Mouse (Mus musculus) neutrophil, adult 5-6 weeks (primary cell): ENCODE data around the gene Prkcq. TPM values are rescaled to one million over a fixed set of nuclear protein-coding genes. Genes with fewer than 3 reads are reported as not detected.

Experiments
- ATAC-seq: fragments of 151-379, 151-347 bp; 2 replicates; pipeline ENCODE4 v1.8.0; 2017; ENCODE audit warnings: mild to moderate bottlenecking, moderate TSS enrichment; ENCODE audit not compliant: insufficient number of reproducible peaks, poor library complexity, low FRiP score, severe bottlenecking; ENCODE audit errors: extremely low read depth
- total RNA-seq: library from RNA; stranded (forward); fragments of 200-1000 nt; gene quantifications from 2 replicates; pipeline ENCODE4 v1.2.3, GENCODE M21; 2017

Prkcq gene
- total RNA-seq, 1 experiment from 2014 or later: 22.0 TPM

DNA sequence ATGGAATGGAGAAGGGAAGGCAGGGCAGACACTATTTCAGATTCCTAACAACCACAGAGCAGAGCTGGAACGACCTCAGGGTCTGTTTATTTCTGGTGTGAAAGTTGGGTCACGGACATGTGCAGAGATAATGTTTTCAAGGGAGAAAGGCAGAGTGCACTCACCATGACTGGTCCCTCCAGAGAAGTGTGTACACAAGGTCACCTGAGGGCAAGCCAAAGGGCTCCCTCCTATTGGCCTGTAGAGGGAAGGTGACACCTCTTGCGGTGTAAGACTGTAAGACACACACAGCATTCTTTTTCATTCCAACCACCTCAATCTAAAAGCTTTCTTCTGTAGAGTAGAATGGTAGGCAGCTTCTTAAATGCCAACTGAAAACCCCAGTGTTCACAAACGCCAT lies 9.6 kb downstream of the Prkcq start:
- 0 out of 2 replicates have a peak, but pooled peaks have one; percentile 39 for ATAC-seq

DNA sequence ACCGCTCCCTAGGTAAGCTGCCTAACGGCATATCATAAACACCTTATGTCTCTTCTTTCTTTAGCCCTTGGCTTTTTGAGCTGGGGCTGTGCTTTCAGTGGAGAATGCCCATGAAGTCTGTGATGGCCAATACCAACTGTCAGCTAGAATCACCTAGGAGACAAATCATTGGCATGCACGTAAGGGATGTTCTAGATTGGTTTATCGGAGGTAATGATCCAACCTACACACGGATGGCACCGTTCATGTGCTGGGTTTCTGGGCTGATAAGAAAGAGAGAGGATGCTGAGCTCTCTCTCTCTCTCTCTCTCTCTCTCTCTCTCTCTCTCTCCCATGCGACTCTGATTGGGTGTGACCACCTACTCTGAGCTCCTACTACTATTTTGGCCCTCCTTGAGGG lies 10.2 kb downstream of the Prkcq start:
- ATAC-seq: no peak

DNA sequence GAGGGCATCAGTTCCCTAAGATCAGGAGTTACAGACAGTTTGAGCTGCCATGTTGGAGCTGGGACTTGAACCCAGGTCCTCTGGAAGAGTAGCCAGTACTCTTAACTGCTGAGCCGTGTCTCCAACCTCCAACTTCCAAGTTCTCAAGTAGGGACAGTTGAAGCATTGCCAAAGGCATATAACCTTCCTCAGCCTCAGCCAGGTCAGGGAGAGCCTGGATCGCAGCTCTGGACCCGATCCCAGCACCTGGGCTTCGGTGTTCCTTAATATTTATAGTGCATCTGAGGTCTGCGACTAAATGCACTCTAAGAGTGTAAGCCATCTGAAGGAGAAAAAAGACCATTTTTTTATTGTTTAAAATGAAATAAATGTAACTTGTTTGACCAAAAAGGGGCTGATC lies 12.1 kb downstream of the Prkcq start:
- ATAC-seq: no peak

DNA sequence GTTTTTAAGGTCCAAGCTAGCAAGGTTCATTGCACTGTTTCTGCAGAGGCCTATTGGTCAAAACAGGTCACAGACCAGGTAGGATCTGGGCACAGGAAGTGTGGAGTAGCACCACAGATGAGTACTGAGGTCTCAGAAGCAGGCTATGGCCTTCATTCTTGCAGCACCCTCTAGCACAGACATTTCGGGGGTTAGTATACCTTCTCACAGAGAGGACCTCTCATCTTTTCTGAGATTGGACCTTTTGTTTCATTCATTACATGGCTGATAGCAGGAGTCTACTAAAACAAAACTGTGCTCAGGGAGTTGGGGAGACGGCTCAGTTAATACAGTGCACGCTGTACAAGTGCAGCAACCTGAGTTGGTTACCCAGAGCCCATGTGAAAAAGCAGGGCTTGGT lies 14.7 kb downstream of the Prkcq start:
- no peak for ATAC-seq

DNA sequence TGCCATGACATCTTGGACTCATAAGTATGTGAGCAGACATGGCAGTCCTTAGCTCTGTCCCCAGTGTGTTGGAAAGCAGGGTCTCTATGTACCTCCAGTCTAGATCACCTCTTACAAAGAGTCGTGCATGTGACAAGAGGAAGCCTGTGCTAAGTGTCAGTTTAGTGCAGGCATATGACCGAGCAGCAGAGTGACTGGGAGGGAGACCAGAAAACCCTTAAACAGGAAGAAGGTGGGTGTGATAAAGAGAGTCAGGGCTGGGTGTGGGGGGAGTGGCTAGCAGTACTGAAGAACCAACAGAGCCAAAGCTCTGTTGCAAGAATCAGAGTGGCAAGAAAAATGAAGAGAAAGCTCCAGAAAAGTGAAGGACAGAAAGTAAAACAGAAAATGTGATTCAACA lies 15.3 kb downstream of the Prkcq start:
- peak; percentile 67 for ATAC-seq

DNA sequence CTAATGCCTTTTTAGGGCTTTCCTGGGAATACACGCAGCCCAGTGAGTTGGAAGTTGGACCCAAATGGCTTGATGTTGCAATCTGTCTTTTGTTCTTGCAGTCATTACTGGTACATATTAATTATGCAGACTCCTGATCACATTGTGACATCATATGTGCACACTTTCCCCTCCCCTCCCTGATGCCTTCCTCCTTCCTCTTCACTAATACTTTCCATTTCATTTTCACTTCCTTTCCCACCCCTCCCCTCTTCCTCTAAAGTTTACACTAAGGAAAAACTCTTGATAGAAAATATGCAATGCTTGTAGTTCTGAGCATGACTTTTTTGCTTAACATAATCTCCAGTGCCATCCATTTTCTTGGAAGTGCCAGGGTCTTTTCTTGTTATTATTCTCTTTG lies 16.4 kb downstream of the Prkcq start:
- ATAC-seq: no peak

DNA sequence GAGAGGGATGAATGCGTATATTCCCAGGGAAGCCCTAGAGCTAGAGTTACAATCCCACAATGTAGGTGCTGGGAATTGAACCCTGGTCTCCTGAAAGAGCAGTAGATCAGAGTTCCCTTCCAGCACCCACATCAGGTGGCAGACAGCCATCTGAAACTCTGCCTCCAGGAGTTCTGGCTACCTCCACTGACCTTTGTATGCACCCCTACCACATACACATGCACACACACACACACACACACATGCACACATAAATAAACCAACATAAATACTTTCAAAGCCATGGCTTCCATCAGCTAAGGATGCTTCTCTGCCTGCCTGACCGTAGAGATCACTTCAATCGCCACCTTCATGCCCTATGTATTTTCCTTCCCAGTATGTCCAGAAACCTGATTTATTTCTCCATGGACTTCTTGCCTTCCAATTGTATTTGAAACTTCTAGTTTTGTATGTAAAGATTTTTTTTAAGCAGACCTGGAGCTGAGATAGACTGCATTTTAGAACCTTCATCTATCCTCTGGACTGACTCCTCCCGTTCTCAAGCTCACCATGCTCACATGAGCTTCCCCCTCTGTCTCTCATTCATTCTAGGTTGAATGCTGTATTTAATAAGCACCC lies 17.4 kb downstream of the Prkcq start:
- ATAC-seq: no peak

DNA sequence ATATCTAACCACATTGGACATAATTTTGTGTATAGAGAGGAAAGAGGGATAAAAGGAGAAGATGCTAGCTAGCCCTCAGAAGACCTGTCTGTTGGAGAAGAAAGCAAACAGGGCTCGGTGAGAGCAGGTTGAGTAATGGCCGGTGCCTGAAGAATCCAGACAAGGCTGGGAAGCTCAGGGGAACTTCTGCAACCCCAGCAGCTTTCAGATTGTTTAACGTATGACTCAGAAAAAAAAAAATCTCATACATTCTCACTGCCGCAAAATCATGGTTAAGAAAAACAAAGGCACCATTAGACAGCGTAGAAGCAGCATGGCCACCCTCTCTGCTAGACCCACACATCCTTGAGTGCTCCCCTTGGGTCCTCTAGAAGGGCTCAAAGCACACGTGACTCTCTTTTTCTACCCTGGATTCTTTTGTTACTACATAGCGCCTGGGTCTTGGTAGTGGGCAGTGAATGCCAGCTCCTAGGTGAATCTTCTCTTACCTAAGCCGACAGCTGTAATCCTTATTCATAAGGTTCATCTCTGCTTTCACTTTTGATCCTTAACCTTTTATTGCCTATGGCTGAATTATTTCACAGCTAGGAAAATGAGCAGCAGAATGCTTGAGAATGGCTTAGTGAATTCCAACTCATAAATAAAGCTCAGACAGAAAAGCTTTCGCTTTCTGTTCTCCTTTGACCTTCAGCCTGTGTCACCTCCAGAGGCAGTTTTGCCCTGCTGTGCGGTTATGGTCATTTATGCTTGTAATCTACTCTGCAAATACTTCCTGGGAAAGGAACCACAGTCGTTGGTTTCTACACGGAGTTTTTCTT lies 20.6 kb downstream of the Prkcq start:
- ATAC-seq: peak; percentile 27; the same call in 1 of the 2 replicates

DNA sequence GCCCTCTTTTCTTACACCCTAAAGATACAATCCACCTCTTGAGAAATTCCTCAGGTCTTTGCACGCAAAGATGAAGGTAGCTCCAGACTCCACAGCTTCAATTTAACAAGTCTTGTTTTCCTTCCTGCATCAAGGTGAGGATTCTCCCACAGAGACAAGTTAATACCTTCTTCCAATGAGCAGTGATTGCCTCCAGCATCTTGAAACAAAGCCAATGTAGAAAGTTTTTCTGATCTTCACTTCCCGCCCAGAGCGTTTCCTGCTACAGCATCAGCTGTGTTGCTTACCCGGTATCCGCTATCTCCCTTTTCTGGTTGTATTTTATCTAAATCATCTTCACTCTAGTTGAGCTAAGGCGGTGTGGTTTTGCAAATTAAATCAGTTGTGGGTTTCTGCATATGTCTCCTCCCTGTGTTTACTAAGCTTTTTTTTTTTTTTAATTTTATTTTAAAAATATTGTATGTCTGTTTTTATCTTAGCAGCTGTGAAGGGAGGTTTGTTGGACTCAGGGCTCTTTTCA lies 21.3 kb downstream of the Prkcq start:
- ATAC-seq: 0 out of 2 replicates have a peak, but pooled peaks have one; percentile 14

DNA sequence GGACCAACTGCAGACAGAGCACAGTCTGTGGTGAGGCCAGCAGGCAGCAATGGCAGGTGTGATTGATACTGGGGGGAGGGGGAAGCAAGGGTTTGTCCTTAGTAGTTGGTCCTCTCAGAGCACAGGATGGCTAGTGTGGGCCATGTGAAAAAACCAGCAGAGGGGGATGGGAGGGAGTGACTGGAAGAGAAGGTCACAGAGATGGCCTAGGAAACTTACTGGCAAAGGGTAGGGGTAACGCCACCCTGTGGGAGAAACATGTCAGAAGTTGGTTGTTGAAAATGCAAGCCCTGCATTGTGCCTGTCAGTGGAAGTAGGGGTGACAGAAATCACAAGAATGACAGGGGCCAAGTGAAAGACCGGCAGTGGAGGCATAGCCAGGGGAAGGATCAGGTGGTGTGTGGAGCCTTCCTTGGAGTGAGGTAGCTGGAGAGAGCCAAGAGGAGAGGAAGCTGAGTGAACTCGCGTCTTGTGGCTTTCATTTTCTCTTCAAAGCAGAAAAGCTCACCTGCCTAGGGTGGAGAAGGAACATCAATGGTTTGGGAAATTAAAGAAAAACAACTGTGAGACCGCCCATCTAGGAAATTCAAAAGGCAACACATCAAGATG lies 22.9 kb downstream of the Prkcq start:
- no peak for ATAC-seq

DNA sequence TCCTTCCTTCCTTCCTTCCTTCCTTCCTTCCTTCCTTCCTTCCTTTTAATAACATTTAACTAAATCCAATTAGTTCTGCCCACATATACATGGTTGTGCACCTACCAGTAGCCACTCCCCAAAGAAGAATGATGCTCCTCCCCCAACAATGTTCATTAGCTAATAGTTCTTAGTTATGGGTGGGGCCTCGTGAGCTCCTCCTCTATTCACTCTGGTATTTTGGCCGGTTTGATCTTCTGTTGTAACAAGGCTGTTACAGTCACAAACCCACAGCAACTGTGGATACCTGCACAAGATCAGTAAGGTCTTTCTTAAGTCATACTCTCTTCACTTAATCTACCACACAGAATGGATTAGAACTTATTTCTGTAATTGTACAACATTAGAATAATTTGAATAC lies 24.2 kb downstream of the Prkcq start:
- no peak for ATAC-seq

DNA sequence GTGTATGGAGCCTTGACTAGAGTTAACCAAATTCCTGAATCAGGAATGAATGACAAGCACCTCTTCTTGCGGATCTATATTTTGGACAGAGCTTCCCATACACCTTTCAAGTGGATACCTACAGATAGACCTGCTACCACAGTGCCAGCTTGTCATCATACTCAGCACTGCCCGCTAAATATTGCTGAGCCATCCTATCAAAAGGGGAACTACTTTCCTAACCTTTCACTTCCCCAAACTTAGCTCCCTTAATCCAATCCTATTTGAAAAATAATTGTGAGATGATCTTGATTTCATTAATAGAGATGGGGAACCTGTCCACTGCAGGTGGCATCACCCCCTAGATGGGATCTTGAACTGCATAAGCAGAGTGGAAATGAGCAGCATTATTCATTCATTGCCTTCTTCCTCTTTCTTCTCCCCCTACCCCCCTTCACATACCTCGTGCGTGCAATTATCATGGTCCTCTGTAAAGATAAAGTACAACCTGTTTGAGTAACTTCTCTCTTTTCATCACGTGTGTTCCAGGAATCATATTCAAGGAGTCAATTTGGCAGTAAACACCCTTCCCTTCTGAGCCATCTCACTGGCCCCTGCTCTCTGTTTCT lies 25.1 kb downstream of the Prkcq start:
- peak; percentile 65 for ATAC-seq

DNA sequence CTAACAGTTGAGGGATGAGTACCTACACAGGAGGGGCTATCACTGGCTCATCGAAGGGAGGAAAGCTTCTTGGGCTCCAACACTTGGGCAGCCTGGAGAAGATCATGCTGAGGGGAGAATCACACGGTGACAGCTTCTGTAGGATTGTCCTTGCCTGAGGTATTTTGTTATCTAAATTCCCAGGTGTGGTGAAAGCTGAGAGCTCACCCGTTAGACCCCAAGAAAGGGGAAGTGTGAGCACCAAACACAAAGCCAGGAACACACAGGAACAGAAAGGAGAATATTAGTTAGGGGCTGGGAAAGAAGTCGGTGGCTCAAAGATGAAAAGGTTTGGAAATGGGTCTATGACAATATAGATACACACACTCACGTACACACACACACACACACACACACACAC lies 27.7 kb downstream of the Prkcq start:
- ATAC-seq: no peak

DNA sequence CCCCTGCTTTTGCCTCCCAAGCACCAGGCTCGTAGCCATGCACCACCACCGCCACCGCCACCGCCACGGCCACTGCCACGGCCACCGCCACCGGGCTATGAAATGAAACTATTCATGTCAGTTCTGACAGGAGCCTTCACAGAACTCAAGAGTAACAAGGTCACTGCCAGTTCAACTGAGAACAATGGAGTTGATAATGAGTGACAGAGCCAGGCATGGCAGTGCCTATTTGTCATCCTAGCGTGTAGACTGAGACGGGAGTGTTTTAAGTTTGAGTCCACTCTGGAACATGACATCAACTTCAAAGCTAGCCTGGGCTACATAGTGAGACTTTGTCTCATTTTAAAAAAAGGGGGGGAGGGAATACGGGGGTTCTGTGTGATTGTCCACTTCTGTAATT lies 30.9 kb downstream of the Prkcq start:
- no peak for ATAC-seq

DNA sequence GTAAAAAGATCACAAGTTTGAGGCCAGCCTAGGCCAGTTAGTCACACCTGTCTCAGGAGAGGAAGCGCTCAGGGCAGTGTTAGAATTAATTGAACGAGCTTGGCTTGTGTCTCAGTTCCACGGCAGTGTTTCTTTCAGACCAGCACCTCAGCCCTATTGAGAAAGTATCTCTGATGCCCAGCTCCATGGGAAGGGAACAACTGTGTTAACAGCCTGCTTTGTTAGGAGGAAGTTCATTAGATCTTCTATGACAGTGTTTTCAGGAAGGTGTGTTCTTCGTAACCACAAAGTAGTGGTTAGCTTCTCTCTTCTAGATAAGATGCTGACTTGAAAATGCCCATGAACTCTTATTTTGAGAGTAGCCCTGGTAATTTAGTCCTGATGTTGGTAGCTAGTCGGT lies 31.4 kb downstream of the Prkcq start:
- ATAC-seq: peak; percentile 59

DNA sequence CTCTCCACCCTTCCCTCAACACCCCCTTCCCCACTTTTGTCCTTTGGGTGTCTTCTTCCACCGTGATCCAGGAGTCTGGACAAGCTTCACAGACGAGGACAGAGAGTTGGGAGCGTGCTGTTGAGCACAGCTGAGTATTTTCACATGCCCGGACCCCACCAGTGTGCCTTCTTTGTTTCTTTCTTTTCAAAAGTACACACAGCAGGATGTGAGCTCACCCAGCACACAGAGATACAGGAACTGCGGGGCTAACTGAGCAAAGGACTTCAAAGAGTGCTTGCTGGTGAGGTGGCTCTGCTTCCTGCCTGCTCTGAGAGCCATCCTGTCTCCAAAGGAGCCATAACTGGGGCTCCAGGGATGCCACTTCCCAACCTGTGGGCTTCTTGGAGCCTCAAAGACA lies 32.3 kb downstream of the Prkcq start:
- peak; percentile 38; the same call in 1 of the 2 replicates for ATAC-seq

DNA sequence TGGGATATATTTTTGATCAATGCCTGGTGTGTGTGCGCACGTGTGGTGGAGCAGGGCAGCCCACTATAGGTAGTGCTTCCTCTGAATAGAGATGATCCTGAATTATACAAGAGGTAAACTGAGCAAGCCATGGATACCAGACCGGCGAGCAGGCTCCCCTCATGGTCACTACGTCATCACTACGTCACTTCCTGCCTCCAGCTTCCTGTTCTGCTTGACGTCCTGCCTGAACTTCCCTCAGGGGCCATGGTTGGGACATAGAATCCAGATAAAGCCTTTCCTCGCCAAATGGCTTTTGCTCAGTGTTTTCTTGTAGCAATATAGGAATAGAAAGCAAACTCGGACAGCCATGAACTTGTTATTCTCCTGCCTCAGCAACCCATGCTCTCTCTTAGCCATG lies 33.1 kb downstream of the Prkcq start:
- no peak for ATAC-seq

DNA sequence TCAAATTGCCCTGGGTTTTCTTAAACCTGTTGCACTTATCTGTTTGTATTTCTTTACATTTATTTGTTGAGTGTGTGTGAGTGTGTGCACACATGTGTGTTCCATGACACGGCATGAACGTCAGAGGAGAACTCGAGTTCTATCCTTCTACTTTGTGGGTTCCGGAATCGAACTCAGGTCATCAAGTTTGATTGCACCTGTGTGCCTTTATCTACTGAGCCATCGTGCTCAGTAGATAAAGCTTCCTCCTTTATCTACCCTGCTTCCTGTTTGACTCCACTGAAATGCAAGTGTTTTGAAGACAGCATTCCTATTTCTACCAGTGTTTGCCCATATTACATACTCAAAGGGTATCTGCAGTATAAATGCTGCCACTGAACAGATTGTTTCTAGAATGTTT lies 33.8 kb downstream of the Prkcq start:
- ATAC-seq: no peak

DNA sequence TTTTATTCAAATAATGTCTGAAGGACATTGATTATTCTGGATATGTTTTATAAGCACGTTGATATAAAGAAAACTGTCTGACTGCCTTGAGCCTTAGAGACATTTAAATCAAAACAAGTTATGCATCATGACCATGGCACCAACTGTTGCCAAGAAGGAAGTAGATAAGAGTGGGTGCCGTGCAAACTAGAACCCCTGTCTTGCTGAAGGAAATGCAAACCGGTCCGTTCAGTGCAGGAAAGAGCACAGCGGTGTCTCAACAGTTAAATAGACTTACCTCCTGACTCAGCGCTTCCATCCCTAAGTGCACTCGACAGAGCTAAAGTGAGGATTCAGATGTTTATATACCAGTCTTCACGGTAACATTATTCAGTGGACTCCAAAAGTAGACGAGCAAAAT lies 36.4 kb downstream of the Prkcq start:
- ATAC-seq: no peak

DNA sequence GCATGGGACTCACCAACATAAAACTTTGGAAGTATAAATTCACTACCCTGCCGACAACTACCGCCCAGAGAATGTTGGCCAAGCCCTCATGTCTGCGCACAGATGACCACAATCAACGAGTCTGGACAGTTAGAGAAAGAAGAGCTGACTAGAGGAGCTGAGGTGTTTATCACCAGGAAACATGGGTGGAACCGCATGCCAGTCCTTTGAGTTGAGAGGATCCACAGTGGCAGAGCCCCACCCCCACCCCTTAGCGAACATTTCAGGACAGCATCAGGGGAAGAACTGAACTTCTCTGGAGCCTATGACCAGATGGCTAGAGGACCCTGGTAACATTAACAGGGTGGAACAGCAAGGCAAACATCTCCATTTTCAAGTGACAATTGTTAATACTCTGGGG lies 37.4 kb downstream of the Prkcq start:
- no peak for ATAC-seq
